Mouse (Mus musculus) urinary bladder, postnatal 25 days (tissue): ENCODE measurements at regions not wholly inside any gene's neighbourhood (a gene's known extent, or its start where the extent isn't known, plus 50 kb on each side); places are given as distances from the start of the nearest gene placed in this dataset.

Source experiments
- DNase-seq: peaks from one replicate; pipeline ENCODE4 v3.0.0; 2022; ENCODE audit warnings: low spot score

DNA sequence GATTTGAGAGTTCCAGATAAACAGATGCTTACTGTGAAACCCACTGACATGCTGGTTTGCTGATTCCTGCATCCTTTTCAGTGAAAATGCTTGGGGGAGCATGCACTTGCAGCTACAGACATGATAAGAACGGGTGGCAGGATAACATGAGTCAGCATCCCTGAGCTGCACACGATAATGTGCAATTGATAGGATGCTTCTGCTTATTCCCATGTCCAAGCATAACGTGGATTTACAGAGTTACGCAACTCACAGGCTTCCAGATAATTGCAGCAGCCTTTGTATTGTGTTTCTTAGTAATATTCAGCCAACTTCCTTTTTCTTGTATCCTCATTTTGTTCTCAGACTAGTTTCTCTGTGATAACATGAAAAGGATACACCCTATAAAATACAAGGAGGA, 245.7 kb downstream of the Flrt2 start:
- DNase-seq, result no peak

DNA sequence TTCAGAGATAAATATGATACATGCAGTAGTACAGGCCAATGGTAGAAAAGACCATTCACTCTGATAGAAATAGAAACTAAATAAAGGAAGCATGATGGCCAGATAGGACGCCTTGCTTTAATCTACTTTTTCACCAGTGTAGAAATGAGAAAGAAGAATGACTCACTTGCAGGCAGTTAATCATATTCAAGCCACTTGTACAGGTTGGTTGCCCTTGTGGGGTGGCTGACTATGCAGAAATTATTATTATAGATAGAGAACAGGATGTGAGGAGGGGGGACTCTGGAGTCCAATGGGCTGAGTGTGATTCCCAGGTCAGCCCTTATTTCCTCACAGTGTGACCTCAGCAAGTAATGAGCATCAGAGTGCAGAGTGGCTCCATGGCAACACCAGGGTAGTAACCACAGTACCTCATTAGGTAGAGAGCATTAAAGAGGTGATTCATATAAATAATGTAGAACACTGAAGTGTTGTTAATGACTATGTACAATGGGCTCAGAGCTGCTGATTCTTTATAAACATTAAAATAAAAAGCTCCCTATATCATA, 248.5 kb downstream of the Flrt2 start:
- no peak for DNase-seq

DNA sequence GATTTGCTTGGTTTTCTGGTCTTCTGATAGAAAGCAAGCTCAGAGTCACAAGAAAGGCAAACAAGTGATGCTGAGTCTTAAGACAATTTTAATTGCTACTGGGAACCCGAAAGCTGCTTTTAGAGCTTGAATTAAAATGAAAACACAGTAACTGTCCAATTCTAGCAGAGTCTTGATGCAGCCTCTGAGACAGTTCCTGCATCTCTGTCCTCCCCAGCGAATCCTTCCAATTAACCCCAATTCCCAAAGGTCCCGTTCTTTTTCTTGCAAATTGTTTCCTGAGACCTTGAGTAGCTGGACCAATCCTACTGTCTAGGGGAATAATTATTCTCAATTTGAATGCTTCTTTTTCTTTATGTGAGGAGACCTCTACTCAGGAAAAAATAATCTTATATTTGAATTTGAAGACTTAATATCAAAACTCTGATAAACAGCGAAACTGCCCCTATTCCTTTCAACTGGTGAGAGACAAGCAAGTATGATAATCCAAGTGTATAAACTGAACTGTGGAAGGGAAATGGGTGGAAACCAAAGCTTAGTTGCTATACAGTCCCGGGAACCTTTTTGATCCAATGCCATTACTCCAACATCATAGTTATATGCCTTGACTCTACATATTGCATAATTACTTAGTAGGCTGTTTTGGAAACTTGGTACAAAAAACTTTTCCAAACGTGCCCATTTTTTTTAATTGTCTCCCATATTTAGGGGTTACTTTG, 267.9 kb downstream of the Flrt2 start:
- DNase-seq, result no peak

DNA sequence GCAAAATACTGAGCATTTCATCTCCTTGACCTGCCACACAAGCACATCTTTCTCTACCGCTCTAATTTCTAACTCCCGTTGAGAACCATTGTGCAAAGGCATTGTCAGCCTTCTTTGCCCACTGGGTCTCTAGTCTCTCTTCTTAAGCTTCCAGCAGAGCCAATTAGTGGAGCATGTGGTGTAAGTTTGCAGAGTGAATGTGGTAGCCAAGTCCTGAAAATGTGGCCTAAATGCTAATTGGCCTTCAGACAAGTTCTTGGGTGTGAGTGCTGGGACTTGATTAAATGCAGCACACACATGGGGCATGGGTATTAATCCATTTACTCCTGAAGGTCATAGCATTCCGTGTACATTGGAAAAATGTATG, 268.5 kb downstream of the Flrt2 start:
- DNase-seq, result no peak

DNA sequence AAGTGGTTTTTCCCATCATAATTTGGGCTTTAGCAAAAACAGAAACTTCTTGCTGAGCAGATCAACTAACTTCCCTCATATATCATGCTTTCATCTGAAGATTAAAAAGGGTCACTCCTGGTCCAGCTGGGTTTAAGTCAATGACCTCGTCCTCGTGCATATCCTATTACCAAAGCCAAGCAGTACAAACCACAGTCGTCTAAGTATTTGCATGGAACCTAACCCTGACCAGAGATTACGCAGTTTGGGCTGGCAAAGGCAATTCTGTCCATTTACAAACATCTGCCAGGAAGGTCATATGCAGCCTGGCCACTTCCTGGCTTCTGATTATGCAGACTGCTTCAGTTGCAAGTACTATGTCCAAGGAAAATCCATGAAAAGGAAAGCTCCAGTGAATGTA, 270.8 kb downstream of the Flrt2 start:
- no peak for DNase-seq

DNA sequence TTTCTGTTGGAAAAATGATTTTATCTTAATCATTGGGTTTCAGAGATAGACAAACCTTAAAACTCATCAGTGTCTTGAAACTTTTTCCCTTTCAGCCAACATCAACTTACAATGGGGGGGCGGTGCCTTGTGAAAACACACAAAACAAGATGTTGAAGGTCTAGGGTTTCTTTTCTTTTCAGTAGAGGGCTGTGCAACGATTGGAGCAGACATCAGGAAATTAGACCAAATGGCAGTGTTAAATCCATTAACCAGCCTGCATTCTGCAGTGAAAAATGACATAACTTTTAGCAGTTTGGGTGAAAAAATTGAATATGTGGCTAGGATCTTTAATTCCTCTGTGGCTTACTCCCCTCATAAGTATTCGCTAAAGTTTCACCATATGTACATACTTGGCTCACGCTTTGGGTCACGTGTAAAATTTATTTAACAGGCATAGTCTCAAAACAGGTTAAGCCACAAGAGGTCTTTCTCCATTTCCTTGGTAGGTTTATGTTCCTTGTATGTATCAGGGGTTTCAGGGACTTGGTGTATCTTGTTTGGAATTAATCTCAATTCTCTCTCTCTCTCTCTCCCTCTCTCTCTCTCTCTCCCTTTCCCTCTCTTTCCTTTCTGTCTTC, 296.8 kb downstream of the Flrt2 start:
- no peak for DNase-seq

DNA sequence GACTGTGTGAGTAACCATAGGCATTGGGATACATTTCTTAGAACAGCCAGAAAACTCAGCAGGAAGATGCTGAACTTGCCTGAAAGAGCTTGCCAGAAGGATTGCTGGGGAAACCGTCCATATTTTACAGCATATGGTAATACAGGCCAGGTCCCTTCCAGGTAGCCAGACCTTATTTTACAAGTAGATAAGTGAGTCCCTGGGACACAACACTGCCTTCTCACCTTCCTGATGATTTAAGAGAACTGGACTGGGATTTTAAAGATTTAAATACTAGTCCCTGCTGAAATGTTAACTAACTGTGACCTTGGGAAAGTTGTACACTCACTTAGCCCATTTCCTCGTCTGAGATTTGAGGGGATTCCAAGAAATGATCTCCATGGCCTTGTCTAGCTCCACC, 302.9 kb downstream of the Flrt2 start:
- DNase-seq, result no peak

DNA sequence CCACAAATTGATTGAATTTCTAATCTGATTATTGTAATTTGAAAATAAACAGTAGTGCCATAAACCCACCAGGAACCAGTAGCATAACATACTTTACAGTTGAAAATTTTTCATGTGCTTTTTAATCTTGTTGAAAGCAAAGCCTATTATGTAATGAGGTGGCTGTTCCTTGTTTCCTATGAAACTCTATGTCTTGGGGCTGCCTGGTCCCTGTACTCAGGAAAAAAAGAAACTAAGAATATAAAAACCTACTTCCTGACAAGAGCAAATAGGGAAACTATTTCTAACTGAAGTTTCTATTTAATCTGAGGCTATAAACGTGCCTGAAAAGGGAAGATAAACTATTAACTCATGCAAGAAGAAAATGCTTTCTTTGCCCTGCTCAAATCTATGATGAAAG, 338.2 kb downstream of the Flrt2 start:
- no peak for DNase-seq

DNA sequence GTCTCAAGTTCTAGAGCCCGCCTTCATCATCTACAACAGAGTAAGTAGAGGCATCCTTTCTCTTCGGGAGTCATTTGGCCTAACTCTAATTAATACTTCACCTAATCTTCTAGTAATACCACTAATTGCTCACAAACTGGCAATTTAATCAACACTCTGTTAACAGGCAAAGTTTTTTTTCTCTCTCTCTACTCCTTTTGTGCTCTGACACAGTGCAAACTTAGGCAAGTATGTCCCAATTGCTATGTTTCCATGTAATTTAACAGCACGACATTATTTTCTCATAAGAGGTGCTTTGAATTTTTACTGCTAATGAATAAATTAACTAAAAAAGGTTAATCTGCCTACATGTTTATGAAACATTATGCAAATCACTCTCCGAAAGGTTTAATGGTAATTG, 383.3 kb downstream of the Flrt2 start:
- no peak for DNase-seq

DNA sequence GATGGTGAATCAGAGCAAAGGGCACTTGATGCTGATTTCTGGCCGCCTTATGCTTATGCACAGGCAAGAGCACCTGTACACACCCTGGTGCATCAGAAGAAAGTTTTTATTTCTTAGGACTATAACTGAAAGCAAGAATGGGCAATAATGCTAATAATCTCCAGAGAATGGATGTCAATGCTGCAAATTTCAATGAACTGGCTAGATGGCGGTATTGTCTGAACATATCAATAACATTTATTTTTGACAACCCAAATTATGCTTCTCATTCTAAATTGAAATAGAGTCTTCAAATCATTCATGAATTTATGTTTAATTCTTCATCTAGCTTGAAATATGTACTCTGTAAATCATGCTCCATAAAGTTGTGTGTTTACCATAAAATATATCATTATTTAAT, 399.0 kb downstream of the Flrt2 start:
- DNase-seq, result no peak

DNA sequence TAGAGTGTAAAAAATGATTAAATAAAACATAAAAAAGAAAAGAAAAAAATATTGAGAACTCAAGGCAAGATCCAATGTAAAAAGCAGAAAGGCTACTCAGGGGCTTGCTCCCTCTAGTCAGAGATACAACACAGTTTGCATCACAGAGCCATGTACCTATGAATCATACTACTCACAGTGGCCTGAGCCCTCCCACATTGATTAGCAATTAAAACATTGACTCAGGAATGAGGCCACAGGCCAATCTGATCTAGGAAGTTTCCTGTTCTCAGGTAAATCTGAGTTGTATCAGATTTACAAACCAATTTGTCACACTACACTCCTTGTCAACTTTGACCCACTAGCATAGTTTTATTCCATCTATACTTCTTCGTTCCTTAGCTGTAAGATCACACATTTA, 414.2 kb downstream of the Flrt2 start:
- no peak for DNase-seq

DNA sequence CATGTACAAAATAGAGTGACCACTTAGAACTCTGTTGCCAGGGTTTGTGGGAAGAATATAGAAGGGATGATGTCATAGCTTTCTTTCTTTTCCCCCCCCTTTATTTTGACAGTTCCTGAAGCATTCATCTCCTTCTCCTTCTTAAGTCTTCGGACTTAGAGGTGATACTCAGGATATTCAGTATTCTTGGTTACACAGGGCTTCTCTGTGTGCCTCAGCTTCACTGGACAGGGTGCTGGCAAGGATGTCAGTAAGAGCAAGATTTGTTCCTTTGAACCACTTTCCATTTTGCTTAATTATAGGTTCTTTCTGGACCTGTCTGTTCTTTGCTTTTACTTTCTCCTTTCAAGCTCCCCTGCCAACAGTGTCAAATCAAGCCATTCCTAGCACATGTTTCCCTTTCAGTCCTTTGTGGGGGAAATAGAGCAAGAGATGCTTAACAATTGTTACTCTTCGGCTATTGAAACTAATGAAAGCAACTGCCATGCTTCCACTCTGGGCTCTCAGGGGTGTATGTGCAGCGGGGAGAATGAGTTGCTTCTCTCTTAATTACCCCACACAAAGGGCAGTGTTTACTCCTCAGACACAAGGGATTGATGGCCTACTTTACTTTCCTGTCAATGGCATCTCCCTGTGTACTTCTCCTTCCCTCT, 422.8 kb downstream of the Flrt2 start:
- DNase-seq, result no peak

DNA sequence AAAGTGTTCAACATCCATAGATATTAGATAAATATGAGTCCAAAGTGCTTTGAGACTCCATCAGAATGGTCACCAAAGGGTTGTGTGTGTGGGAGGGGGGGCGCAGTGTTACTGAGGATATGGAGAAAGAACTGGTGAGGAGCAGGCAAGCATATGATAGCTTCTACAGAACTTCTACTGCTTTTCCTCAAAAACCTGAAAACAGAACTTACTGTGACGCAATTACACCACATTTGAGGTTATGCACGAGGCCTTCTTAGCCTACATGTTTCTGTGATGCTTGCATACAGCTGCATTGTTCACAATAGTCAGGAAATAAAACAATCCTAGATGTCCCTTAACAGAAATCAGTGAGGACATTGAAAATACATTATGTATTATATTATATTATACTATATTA, 425.5 kb downstream of the Flrt2 start:
- DNase-seq, result no peak

DNA sequence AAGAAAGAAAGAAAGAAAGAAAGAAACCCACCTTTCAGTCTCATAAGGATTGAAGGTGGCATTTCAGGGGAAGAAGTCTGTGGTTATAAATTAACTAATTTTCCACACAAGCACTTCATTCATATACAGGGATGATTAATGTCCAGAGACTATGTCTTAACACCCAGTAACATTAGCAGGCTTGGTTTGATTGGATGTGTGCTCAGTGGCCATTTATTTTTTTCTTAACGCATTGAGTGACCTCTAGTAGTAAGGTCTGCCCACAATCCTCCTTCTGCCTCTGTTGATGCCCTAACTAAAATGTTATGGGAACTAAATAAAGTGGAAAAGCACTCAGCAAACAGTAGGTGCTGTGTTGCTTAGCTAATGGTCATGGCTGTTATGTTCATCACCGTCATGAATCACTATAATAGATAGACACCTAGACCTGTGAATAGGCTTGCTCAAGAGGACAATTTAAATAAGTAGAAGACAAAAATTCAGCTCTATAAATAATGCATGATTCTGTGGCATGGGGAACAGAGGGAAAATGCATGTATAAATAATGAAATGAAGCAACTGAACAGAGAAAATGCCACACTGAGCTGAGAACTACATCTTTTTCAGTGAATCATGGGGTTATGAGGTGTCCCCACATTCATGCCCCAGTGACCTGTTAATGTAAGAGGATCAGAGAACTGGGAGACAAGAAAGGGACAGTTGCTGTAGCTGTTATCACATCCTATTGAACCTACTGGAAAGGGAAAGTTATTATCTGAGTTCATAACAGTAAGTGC, 432.3 kb downstream of the Flrt2 start:
- no peak for DNase-seq

DNA sequence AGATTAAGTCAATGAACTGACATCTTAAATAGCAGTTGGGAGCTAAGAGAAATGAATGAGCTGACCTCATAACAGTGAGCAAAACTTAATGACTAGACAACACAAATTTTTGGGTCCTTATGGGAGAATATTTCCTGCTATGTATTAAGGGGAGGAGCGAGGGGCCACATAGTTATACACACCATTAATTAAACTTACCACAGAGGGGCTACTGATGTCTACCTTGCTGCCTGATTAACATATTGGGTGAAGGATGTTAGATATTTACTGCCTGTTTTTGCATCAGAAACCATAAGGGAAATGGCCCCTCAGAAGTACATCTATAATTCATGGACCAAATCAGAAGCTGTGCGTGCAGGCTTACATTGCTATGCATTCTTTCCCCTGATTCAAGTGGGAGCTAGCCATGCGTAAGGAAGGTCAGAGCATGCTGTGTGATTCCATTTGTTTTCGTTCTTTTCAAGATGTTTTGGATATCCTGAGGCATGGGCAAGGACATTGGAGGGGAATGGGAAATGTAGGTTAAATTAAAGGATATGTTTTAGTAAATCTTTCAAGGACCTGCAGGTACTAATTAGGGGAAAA, 437.9 kb downstream of the Flrt2 start:
- no peak for DNase-seq

DNA sequence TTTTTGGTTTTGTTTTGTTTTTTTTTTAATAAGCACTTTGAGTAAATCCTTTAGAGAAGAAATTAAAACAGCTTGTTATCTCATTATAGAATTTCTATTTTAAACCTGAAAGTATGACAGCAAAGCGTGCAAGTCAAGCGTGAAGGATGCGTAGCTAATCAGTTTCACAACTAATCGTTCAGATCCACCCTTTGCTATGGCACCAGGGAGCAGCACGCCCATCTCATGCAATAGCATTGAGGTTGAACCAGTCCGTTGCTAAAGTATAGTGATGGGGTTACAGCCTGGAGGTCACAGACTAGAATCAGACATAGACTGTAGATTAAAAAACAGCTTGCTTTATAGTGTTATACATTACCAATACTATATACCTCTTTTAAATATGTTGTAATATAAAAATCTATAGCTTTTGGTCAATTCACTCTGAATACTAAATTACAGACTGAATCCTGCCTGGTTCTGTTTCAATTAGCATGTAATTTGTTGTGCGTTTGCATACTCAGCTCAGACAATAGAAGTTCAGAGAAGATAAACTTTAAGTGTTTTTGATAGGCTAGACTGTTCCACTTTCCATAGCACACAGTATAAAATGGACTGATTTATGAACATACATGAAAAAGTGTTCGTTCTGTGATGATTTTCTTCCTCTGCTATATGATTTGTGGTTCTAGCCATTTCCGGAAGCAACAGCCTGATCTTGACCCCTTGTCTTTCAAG, 438.9 kb downstream of the Flrt2 start:
- no peak for DNase-seq

DNA sequence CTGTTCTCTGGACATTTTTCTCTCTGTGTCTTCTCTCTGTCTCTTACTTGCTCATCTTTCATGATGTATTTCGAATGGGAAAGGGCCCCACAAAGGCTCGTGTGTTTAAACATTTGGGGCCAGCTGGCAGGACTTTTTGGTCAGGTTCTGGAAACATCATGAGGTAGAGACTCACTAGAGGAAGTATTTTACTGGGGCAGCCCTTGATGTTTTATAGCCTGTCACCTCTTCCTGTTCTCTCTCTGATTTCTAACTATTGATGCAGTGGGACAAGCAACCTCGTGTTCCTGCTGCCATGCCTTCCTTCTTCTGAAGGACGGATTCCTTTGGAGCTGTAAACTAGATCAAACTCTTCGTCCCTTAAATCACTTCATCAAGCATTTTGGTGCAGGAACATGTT, 442.1 kb downstream of the Flrt2 start:
- DNase-seq, result no peak

DNA sequence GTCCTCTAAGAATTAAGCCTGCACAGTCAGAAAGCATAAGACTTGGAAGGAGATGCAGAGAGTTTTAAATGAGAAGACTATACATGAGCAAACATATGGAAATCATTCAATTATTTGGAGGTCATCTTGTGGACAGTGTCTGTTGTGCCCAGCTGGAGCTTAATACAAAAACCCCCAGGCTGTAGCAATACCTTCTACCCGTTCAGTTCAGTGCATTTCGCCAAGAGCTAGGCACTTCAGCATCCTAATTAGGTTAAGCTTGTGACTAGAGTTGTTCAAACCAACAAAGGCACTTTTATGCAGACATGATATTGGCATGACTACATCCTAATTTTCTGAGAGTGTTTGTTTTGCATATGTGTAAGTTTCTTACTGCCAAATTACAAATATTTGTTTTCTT, 449.7 kb downstream of the Flrt2 start:
- no peak for DNase-seq

DNA sequence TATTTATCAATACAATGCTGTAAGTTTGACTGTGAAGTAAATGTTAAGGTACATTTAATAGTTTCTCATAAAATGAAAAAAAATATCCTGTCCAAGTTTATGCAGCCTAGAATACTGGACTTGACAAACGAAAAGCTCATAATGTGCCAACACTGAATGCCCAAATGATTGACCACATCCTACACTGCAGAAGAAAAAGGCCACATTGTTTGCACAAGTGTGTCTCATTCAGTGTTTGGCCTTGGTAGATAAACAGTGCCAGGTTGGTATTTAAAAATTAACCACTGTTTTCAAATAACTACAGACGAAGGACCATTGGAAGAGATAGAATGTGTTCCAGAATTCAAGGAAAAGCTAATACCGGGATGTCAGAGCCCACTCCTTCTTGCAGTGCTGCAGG, 462.1 kb downstream of the Flrt2 start:
- no peak for DNase-seq

DNA sequence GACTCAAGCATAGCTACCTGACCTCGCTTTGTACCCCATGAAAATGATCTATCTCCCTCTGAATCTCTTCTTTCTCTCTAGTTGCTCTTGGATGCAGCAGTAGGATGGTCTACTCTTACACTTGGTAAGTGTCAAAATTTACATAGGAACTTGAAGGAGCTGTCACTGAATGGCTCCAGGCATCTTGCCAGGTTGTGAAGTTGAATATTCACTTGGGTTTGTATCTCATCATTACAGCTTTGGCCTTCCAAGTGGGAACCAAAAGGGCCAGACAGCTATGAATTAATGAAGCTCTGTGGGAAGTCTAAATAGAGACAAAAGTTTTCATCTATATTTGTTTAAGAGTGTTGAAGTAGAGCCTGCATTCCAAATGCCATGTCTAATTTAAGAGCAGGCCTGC, 475.5 kb downstream of the Flrt2 start:
- DNase-seq, result no peak

DNA sequence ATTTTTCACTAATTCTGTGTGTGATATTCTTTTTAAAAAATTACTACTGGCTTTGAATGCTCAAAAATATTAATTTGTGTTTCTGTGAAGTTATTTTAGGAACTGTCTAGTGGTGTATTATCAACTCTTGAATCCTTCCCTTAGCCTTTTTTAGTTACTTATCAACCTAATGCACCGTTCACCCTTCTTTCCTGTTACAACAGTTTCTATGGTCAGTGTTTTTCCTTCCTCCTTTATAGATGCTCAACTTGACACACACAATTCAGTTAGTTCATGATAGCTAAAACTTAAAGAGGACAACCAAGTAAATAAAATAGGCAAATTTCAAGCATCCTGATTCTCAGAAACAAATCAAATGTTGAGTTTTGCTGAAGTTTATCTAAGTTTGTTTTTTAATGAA, 506.9 kb downstream of the Flrt2 start:
- no peak for DNase-seq

DNA sequence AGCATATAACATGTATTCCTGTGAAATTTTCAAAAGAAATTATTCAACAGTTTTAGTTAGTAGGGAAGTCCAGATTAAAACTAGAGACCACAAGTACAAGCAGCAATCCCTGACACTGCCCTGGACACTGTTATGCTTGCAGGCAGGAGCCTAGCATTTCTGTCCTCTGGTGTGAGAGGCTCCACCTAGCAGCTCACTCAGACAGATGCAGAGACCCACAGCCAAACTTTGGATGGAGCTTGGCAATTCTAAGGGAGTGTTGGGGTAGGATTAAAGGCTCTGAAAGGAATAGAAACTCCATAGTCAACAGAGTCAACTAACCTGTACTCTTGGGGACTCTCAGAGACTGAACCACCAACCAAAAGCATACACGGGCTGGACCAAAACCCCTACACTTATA, 509.8 kb downstream of the Flrt2 start:
- DNase-seq, result no peak
